Mouse (Mus musculus): ENCODE measurements around the gene Prickle1. TPM values are rescaled to one million over a fixed set of nuclear protein-coding genes. Genes with fewer than 3 reads are reported as not detected.

The Prickle1 gene
- total RNA-seq, 4 experiments from 2014 or later, result 10.8 to 18.3 (median 15.4) TPM

- no peak for DNase-seq (ENCODE audit: low spot score)
These were observed 598 bp downstream of the Prickle1 start for GRCm38 (mm10) chr15:93594888-93595698.

GRCm38 (mm10) chr15:93594296-93594887 lies 1.3 kb downstream of the Prickle1 start:
- DNase-seq (ENCODE audit: low spot score), result no peak

- no peak for DNase-seq (ENCODE audit: low spot score)
These were observed 3.1 kb downstream of the Prickle1 start for GRCm38 (mm10) chr15:93592596-93592995.

- no peak for DNase-seq (ENCODE audit: low spot score)
These were observed 3.8 kb downstream of the Prickle1 start for GRCm38 (mm10) chr15:93591831-93592321.

GRCm38 (mm10) chr15:93591371-93591770 lies 4.3 kb downstream of the Prickle1 start:
- DNase-seq (ENCODE audit: low spot score), result no peak

- no peak for DNase-seq (ENCODE audit: low spot score)
These were observed 7.3 kb downstream of the Prickle1 start for GRCm38 (mm10) chr15:93588401-93588800.

GRCm38 (mm10) chr15:93587660-93588059 lies 8.0 kb downstream of the Prickle1 start:
- no peak for DNase-seq (ENCODE audit: low spot score)

- no peak for DNase-seq (ENCODE audit: low spot score)
These were observed 12.6 kb downstream of the Prickle1 start for GRCm38 (mm10) chr15:93583051-93583450.

GRCm38 (mm10) chr15:93581736-93582135 lies 14.0 kb downstream of the Prickle1 start:
- DNase-seq (ENCODE audit: low spot score), result no peak

- no peak for DNase-seq (ENCODE audit: low spot score)
These were observed 15.8 kb downstream of the Prickle1 start for GRCm38 (mm10) chr15:93579899-93580298.

GRCm38 (mm10) chr15:93579100-93579499 lies 16.6 kb downstream of the Prickle1 start:
- no peak for DNase-seq (ENCODE audit: low spot score)

- DNase-seq (ENCODE audit: low spot score), result no peak
These were observed 19.3 kb downstream of the Prickle1 start for GRCm38 (mm10) chr15:93576361-93576760.

GRCm38 (mm10) chr15:93575884-93576283 lies 19.8 kb downstream of the Prickle1 start:
- DNase-seq (ENCODE audit: low spot score), result peak; percentile 93

- no peak for DNase-seq (ENCODE audit: low spot score)
These were observed 22.8 kb downstream of the Prickle1 start for GRCm38 (mm10) chr15:93572889-93573288.

- no peak for DNase-seq (ENCODE audit: low spot score)
These were observed 24.7 kb downstream of the Prickle1 start for GRCm38 (mm10) chr15:93570881-93571495.

GRCm38 (mm10) chr15:93568911-93569310 lies 26.8 kb downstream of the Prickle1 start:
- DNase-seq (ENCODE audit: low spot score), result no peak

- DNase-seq (ENCODE audit: low spot score), result no peak
These were observed 28.0 kb downstream of the Prickle1 start for GRCm38 (mm10) chr15:93567546-93568307.

- DNase-seq (ENCODE audit: low spot score), result no peak
These were observed 32.2 kb downstream of the Prickle1 start for GRCm38 (mm10) chr15:93563491-93563890.

GRCm38 (mm10) chr15:93561540-93561939 lies 34.2 kb downstream of the Prickle1 start:
- no peak for DNase-seq (ENCODE audit: low spot score)

- no peak for DNase-seq (ENCODE audit: low spot score)
These were observed 37.3 kb downstream of the Prickle1 start for GRCm38 (mm10) chr15:93558421-93558820.

GRCm38 (mm10) chr15:93555719-93556118 lies 40.0 kb downstream of the Prickle1 start:
- no peak for DNase-seq (ENCODE audit: low spot score)
